Mouse (Mus musculus) testis, adult 2 months (tissue): ENCODE measurements at regions not wholly inside any gene's neighbourhood (a gene's known extent, or its start where the extent isn't known, plus 50 kb on each side); places are given as distances from the start of the nearest gene placed in this dataset.

ENCODE experiments used
- H3K27ac ChIP-seq: fragments of 200-500 bp; 2 replicates; pipeline ENCODE4 v1.5.1; 2012; ENCODE audit warnings: low read depth, low read length; ENCODE audit not compliant: control insufficient read depth, insufficient read depth
- H3K27me3 ChIP-seq: fragments of 200-500 bp; 2 replicates; pipeline ENCODE4 v1.6.1; 2012; ENCODE audit warnings: mild to moderate bottlenecking, low read length, moderate library complexity; ENCODE audit not compliant: control insufficient read depth, insufficient read depth
- H3K36me3 ChIP-seq: fragments of 200-500 bp; 2 replicates; pipeline ENCODE4 v1.6.1; 2012; ENCODE audit warnings: mild to moderate bottlenecking, low read length; ENCODE audit not compliant: control insufficient read depth, insufficient read depth
- H3K4me1 ChIP-seq: fragments of 200-500 bp; 2 replicates; pipeline ENCODE4 v1.6.1; 2012; ENCODE audit warnings: low read length; ENCODE audit not compliant: control insufficient read depth, insufficient read depth
- H3K4me3 ChIP-seq: fragments of 200-500 bp; 2 replicates; pipeline ENCODE4 v1.5.1; 2012; ENCODE audit warnings: low read depth, mild to moderate bottlenecking, low read length, moderate library complexity, mixed read lengths; ENCODE audit not compliant: control insufficient read depth
- CTCF ChIP-seq: fragments of 200-500 bp; IDR thresholded peaks from 2 replicates; pipeline ENCODE4 v1.5.1; 2012; ENCODE audit warnings: low read depth, mild to moderate bottlenecking, inconsistent platforms, low read length, moderate library complexity; ENCODE audit not compliant: control insufficient read depth, insufficient read depth, insufficient replicate concordance
- POLR2A ChIP-seq: fragments of 200-500 bp; IDR thresholded peaks from 2 replicates; pipeline ENCODE4 v1.6.1; 2012; ENCODE audit warnings: low read depth, mild to moderate bottlenecking, inconsistent platforms, low read length, moderate library complexity; ENCODE audit not compliant: control insufficient read depth

DNA sequence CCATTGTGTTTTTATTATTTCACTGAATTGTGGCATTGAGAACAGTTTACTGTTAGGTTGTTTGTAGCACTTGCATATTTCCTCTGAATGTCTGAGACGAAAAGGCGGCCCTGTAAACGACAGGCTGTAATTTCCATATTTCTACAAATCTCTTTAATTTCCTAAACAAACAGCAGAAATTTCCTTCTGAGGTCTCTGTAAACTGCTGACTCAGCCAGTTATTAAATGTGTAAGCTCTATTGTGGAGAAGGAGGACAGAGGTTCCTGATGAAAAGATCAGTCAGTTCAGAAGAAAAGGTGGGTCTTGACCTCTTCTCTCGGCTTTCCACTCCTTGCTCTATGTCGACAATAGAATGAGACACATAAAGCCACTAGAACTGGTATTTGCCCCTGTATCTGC is 256.0 kb upstream of the 1700008P02Rik start:
- no peak overlapping the region for H3K4me3 ChIP-seq
- H3K27ac ChIP-seq, result no peak overlapping the region
- H3K4me1 ChIP-seq, result no peaks in the 10 kb centered on the region
- no peak for TF ChIP-seq CTCF
- H3K27me3 ChIP-seq, result no peaks in the 10 kb centered on the region
- H3K36me3 ChIP-seq, result no peaks in the 10 kb centered on the region

GRCm38 (mm10) chr3:6872170-6872569 is 251.9 kb upstream of the 1700008P02Rik start:
- Histone ChIP-seq H3K4me3 (no peak overlapping the region), H3K27ac (no peak overlapping the region), H3K36me3 (no peaks in the 10 kb centered on the region), H3K27me3 (no peaks in the 10 kb centered on the region), H3K4me1 (no peaks in the 10 kb centered on the region)
- TF ChIP-seq POLR2A (no peak), CTCF (no peak)

DNA sequence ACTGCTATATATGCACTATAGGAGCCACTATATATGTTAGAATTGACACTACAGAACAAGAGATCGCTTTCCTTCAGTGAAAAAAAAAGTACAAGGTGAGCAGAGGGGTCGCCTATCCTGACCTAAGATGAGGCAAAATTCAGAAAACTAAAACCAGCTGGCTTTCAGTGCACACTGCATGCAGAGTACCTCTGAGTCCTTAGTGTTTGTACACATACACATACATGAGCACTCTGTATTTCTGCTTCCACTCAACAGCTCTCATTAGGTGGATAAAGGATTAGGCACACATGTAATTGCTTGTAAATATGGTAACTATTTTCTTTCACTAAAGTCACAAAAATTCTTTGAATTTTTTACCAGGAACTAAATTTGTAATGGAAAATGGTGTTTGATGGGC is 251.5 kb upstream of the 1700008P02Rik start:
- Histone ChIP-seq H3K27ac (no peak overlapping the region), H3K27me3 (no peaks in the 10 kb centered on the region), H3K4me3 (no peak overlapping the region), H3K4me1 (no peaks in the 10 kb centered on the region), H3K36me3 (no peaks in the 10 kb centered on the region)
- TF ChIP-seq POLR2A (no peak), CTCF (no peak)

GRCm38 (mm10) chr3:6866148-6866483 is 245.9 kb upstream of the 1700008P02Rik start:
- Histone ChIP-seq H3K27me3 (no peaks in the 10 kb centered on the region), H3K36me3 (no peaks in the 10 kb centered on the region), H3K4me3 (no peak overlapping the region), H3K27ac (no peak overlapping the region), H3K4me1 (no peaks in the 10 kb centered on the region)
- TF ChIP-seq POLR2A, result no peak
- no peak for TF ChIP-seq CTCF

GRCm38 (mm10) chr3:6865462-6866147 is 245.4 kb upstream of the 1700008P02Rik start:
- no peak overlapping the region for H3K4me3 ChIP-seq
- TF ChIP-seq POLR2A (no peak), CTCF (no peak)
- no peak overlapping the region for H3K27ac ChIP-seq
- no peaks in the 10 kb centered on the region for H3K27me3 ChIP-seq
- H3K4me1 ChIP-seq, result no peaks in the 10 kb centered on the region
- H3K36me3 ChIP-seq, result no peaks in the 10 kb centered on the region

GRCm38 (mm10) chr3:6859866-6860180 is 239.6 kb upstream of the 1700008P02Rik start:
- Histone ChIP-seq H3K27ac (no peak overlapping the region), H3K27me3 (no peaks in the 10 kb centered on the region), H3K4me3 (no peak overlapping the region), H3K4me1 (no peaks in the 10 kb centered on the region), H3K36me3 (no peaks in the 10 kb centered on the region)
- TF ChIP-seq POLR2A (no peak), CTCF (no peak)

GRCm38 (mm10) chr3:6858982-6859865 is 239.0 kb upstream of the 1700008P02Rik start:
- Histone ChIP-seq H3K4me3 (no peak overlapping the region), H3K36me3 (no peaks in the 10 kb centered on the region), H3K27ac (no peak overlapping the region), H3K4me1 (no peaks in the 10 kb centered on the region), H3K27me3 (no peaks in the 10 kb centered on the region)
- TF ChIP-seq CTCF (no peak), POLR2A (no peak)

GRCm38 (mm10) chr3:6819332-6819731 is 199.1 kb upstream of the 1700008P02Rik start:
- TF ChIP-seq POLR2A, result no peak
- TF ChIP-seq CTCF, result no peak
- Histone ChIP-seq H3K4me3 (no peak overlapping the region), H3K4me1 (no peaks in the 10 kb centered on the region), H3K27ac (no peak overlapping the region), H3K27me3 (no peaks in the 10 kb centered on the region), H3K36me3 (no peaks in the 10 kb centered on the region)
